Mouse (Mus musculus): Measurements from ENCODE around the gene Bcas3.

Bcas3 gene

GRCm38 (mm10) chr11:85529531-85530285, 176.7 kb downstream of the Bcas3 start:
- DNase-seq (ENCODE audit: low read depth): no peak

- no peak for DNase-seq (ENCODE audit: low read depth)
Measured at GRCm38 (mm10) chr11:85540989-85541388, 188.0 kb downstream of the Bcas3 start.

- DNase-seq (ENCODE audit: low read depth): no peak
Measured at GRCm38 (mm10) chr11:85543311-85543710, 190.3 kb downstream of the Bcas3 start.

- no peak for DNase-seq (ENCODE audit: low read depth)
Measured at GRCm38 (mm10) chr11:85545602-85546001, 192.6 kb downstream of the Bcas3 start.

GRCm38 (mm10) chr11:85547966-85548365, 195.0 kb downstream of the Bcas3 start:
- no peak for DNase-seq (ENCODE audit: low read depth)

GRCm38 (mm10) chr11:85549651-85550050, 196.7 kb downstream of the Bcas3 start:
- no peak for DNase-seq (ENCODE audit: low read depth)

GRCm38 (mm10) chr11:85555066-85555465, 202.1 kb downstream of the Bcas3 start:
- peak; percentile 17 for DNase-seq (ENCODE audit: low read depth)

- DNase-seq (ENCODE audit: low read depth): no peak
Measured at GRCm38 (mm10) chr11:85555721-85556120, 202.8 kb downstream of the Bcas3 start.

- DNase-seq (ENCODE audit: low read depth): no peak
Measured at GRCm38 (mm10) chr11:85565068-85565467, 212.1 kb downstream of the Bcas3 start.

GRCm38 (mm10) chr11:85571040-85571439, 218.1 kb downstream of the Bcas3 start:
- DNase-seq (ENCODE audit: low read depth): no peak

GRCm38 (mm10) chr11:85571936-85572335, 219.0 kb downstream of the Bcas3 start:
- DNase-seq (ENCODE audit: low read depth): no peak

GRCm38 (mm10) chr11:85572590-85572989, 219.6 kb downstream of the Bcas3 start:
- no peak for DNase-seq (ENCODE audit: low read depth)

GRCm38 (mm10) chr11:85574496-85574895, 221.5 kb downstream of the Bcas3 start:
- DNase-seq (ENCODE audit: low read depth): no peak

GRCm38 (mm10) chr11:85577816-85578645, 225.1 kb downstream of the Bcas3 start:
- no peak for DNase-seq (ENCODE audit: low read depth)

- DNase-seq (ENCODE audit: low read depth): no peak
Measured at GRCm38 (mm10) chr11:85584086-85584485, 231.1 kb downstream of the Bcas3 start.

- DNase-seq (ENCODE audit: low read depth): no peak
Measured at GRCm38 (mm10) chr11:85593636-85594035, 240.7 kb downstream of the Bcas3 start.

- no peak for DNase-seq (ENCODE audit: low read depth)
Measured at GRCm38 (mm10) chr11:85599251-85599650, 246.3 kb downstream of the Bcas3 start.

- DNase-seq (ENCODE audit: low read depth): no peak
Measured at GRCm38 (mm10) chr11:85603546-85604322, 250.8 kb downstream of the Bcas3 start.

- DNase-seq (ENCODE audit: low read depth): no peak
Measured at GRCm38 (mm10) chr11:85609303-85609940, 256.5 kb downstream of the Bcas3 start.

- DNase-seq (ENCODE audit: low read depth): no peak
Measured at GRCm38 (mm10) chr11:85613035-85613434, 260.1 kb downstream of the Bcas3 start.

- DNase-seq (ENCODE audit: low read depth): no peak
Measured at GRCm38 (mm10) chr11:85613586-85613985, 260.6 kb downstream of the Bcas3 start.

GRCm38 (mm10) chr11:85614431-85614830, 261.5 kb downstream of the Bcas3 start:
- no peak for DNase-seq (ENCODE audit: low read depth)
